Mouse (Mus musculus): ENCODE data around the gene Chuk. TPM values are rescaled to one million over a fixed set of nuclear protein-coding genes. Genes with fewer than 3 reads are reported as not detected.

The Chuk gene
- polyA plus RNA-seq, 1 experiment from 2014 or later: 40.1 TPM

- peaks cover 91% of the 10 kb centered on the region for H3K36me3 ChIP-seq
- H3K4me1 ChIP-seq (replicated peaks): peaks cover 4% of the 10 kb centered on the region; the same call in 1 of the 2 replicates
- no peak for DNase-seq (ENCODE audit: low spot score)
- H3K27me3 ChIP-seq (ENCODE audit: insufficient read depth, poor library complexity, severe bottlenecking): no peaks in the 10 kb centered on the region
- H3K9me3 ChIP-seq: no peaks in the 10 kb centered on the region
- H3K4me3 ChIP-seq: no peak overlapping the region
- WGBS: 90% methylated on average over 2 of the region's 2 CpGs
- no peak overlapping the region for H3K27ac ChIP-seq
Observed at GRCm38 (mm10) chr19:44080920-44081319, 26.4 kb downstream of the Chuk start.

- Histone ChIP-seq H3K4me1 (replicated peaks) (no peaks in the 10 kb centered on the region), H3K36me3 (peaks cover 94% of the 10 kb centered on the region), H3K27me3 (ENCODE audit: insufficient read depth, poor library complexity, severe bottlenecking) (no peaks in the 10 kb centered on the region), H3K9me3 (no peaks in the 10 kb centered on the region), H3K27ac (no peak overlapping the region), H3K4me3 (no peak overlapping the region)
- no peak for DNase-seq (ENCODE audit: low spot score)
- 83% methylated on average over 2 of the region's 2 CpGs for WGBS
Observed at GRCm38 (mm10) chr19:44080023-44080422, 27.3 kb downstream of the Chuk start.

DNA sequence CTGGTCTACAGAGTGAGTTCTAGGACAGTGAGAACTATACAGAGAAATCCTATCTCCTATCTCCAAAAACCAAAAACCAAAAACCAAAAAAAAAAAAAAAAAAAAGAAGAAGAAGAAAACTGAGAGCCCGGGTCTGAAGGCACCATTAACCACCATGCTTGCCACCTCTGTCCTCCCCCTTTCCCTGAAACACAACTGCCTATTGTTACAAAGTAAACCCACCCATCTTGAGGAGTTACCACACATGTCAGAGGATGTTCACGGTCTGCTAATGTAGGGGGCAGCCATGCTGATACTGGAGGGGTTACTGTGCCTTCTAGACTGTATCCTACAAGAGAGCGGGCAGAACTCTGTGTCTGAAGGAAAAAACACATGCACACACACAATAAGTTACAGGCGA lies 30.3 kb downstream of the Chuk start:
- H3K27ac ChIP-seq: no peak overlapping the region
- H3K4me1 ChIP-seq (replicated peaks): no peaks in the 10 kb centered on the region
- no peaks in the 10 kb centered on the region for H3K27me3 ChIP-seq (ENCODE audit: insufficient read depth, poor library complexity, severe bottlenecking)
- WGBS: 82% methylated on average over 4 of the region's 4 CpGs
- no peak for DNase-seq (ENCODE audit: low spot score)
- no peaks in the 10 kb centered on the region for H3K9me3 ChIP-seq
- no peak overlapping the region for H3K4me3 ChIP-seq
- H3K36me3 ChIP-seq: peaks cover 74% of the 10 kb centered on the region

GRCm38 (mm10) chr19:44076457-44076856 lies 30.8 kb downstream of the Chuk start:
- no peak overlapping the region for H3K4me3 ChIP-seq
- WGBS: 81% methylated on average over 9 of the region's 9 CpGs
- H3K4me1 ChIP-seq (replicated peaks): no peaks in the 10 kb centered on the region
- H3K9me3 ChIP-seq: no peaks in the 10 kb centered on the region
- peaks cover 69% of the 10 kb centered on the region for H3K36me3 ChIP-seq
- H3K27me3 ChIP-seq (ENCODE audit: insufficient read depth, poor library complexity, severe bottlenecking): no peaks in the 10 kb centered on the region
- DNase-seq (ENCODE audit: low spot score): no peak
- no peak overlapping the region for H3K27ac ChIP-seq

GRCm38 (mm10) chr19:44074986-44075385 lies 32.3 kb downstream of the Chuk start:
- WGBS: 88% methylated on average over 11 of the region's 11 CpGs
- peaks cover 2% of the 10 kb centered on the region; the same call in 1 of the 2 replicates for H3K4me1 ChIP-seq (replicated peaks)
- H3K27me3 ChIP-seq (ENCODE audit: insufficient read depth, poor library complexity, severe bottlenecking): no peaks in the 10 kb centered on the region
- peaks cover 57% of the 10 kb centered on the region for H3K36me3 ChIP-seq
- DNase-seq (ENCODE audit: low spot score): no peak
- no peak overlapping the region for H3K27ac ChIP-seq
- no peak overlapping the region for H3K4me3 ChIP-seq
- no peaks in the 10 kb centered on the region for H3K9me3 ChIP-seq

DNA sequence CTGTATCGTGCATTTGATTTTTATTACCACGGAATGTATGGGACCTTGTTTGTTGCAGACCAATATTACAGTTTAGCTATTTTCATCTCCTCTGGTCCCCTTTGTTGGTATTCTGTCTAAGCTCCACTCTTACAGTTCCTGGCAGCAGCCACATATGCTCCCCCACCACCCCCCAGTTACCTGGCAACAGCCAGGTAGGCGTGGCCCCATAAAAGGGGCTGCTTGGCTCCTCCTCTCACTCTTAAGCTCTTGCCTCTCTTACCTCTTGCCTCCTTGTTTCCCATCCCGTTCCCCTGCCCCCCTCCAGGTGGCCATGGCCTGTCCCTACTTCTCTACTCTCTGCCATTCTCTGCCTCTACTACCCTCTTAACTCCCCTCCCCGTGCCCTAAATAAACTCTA lies 36.1 kb downstream of the Chuk start:
- Histone ChIP-seq H3K36me3 (peaks cover 20% of the 10 kb centered on the region), H3K27me3 (ENCODE audit: insufficient read depth, poor library complexity, severe bottlenecking) (no peaks in the 10 kb centered on the region; the same call in 1 of the 2 replicates), H3K4me1 (replicated peaks) (peaks cover 25% of the 10 kb centered on the region), H3K4me3 (no peak overlapping the region), H3K27ac (no peak overlapping the region), H3K9me3 (no peaks in the 10 kb centered on the region)
- DNase-seq (ENCODE audit: low spot score): no peak
- 69% methylated on average over 5 of the region's 5 CpGs for WGBS

DNA sequence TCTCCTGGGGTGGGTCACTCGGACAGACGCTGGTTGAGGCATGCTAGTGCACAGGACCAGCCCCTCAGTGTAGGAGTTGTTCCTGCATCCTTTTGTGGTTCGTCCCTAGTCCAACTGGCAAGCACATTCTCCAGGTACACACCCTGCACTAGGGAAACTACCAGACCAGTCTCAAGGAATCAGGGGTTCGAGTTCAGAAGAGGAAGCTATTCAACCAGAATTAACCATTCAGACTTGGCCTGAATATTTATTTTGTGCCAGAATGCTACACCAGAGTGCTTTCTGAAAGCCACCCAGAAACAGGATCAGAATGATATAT lies 37.4 kb downstream of the Chuk start:
- peak overlapping the region; percentile 81 for H3K4me3 ChIP-seq
- peak overlapping the region; percentile 88 for H3K27ac ChIP-seq
- H3K4me1 ChIP-seq (replicated peaks): peaks cover 25% of the 10 kb centered on the region
- H3K27me3 ChIP-seq (ENCODE audit: insufficient read depth, poor library complexity, severe bottlenecking): no peaks in the 10 kb centered on the region; the same call in 1 of the 2 replicates
- 7% methylated on average over 4 of the region's 4 CpGs for WGBS
- H3K9me3 ChIP-seq: no peaks in the 10 kb centered on the region
- DNase-seq (ENCODE audit: low spot score): no peak
- peaks cover 7% of the 10 kb centered on the region for H3K36me3 ChIP-seq

DNA sequence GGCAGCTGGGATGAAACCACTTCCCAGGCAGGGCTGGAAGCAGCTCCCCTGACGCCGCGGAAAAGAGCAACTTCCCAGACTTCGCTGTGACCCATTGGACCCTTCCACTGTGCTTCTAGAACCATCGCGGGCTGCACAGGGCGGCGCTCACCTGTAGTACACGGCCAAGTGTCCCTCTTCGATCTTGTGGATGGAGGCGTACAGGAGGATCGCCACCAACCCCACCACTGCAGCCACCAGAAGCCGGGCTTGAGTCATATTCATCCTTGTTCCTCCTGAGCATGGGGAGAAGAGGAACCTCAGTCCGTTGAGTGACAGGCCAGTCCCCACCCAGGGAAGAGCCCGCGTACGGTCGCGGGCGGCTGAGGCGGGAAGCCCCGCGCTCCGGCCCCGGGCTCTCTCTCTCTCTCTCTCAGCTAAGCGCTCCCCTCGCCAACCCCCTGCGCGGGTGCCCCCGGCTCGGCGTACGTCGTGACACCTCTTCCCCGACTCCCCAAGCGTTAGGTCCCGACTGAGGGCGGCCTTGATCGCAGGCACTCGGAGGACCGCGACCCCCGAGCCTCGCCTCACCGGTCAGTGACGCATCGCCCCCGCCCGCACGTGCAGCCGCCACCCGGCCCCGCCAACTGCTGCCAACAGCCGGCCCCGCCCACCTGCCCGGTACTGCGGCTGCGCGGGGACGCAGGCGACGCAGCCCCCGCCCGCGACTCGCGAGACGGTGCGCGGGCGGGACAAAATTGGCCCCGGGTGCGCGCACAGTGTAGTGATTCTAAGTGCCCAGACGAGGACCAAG lies 38.0 kb downstream of the Chuk start, which contains the start of gene Erlin1:
Gene Erlin1, minus strand, starts transcription at position 665 of the 793 bp plus-strand sequence.
- Histone ChIP-seq H3K27ac (peak within 1 kb of the TSS; percentile 88), H3K9me3 (no peaks in the 10 kb centered on the region), H3K36me3 (peaks cover 4% of the 10 kb centered on the region), H3K27me3 (ENCODE audit: insufficient read depth, poor library complexity, severe bottlenecking) (no peaks in the 10 kb centered on the region; the same call in 1 of the 2 replicates), H3K4me3 (peak within 1 kb of the TSS; percentile 81), H3K4me1 (replicated peaks) (peaks cover 25% of the 10 kb centered on the region)
- DNase-seq (ENCODE audit: low spot score): peak; percentile 88
- WGBS: under 1% methylated on average over 75 of the region's 75 CpGs

- Histone ChIP-seq H3K4me3 (peak overlapping the region; percentile 81), H3K9me3 (no peaks in the 10 kb centered on the region), H3K27ac (no peak overlapping the region), H3K27me3 (ENCODE audit: insufficient read depth, poor library complexity, severe bottlenecking) (no peaks in the 10 kb centered on the region; the same call in 1 of the 2 replicates), H3K36me3 (peaks cover 15% of the 10 kb centered on the region), H3K4me1 (replicated peaks) (peaks cover 25% of the 10 kb centered on the region)
- 83% methylated on average over 4 of the region's 4 CpGs for WGBS
- DNase-seq (ENCODE audit: low spot score): no peak
Observed at GRCm38 (mm10) chr19:44068232-44068631, 39.0 kb downstream of the Chuk start.

GRCm38 (mm10) chr19:44067323-44068049 lies 39.8 kb downstream of the Chuk start:
- WGBS: 84% methylated on average over 9 of the region's 9 CpGs
- Histone ChIP-seq H3K4me3 (no peak overlapping the region), H3K9me3 (no peaks in the 10 kb centered on the region), H3K27ac (no peak overlapping the region), H3K36me3 (peaks cover 15% of the 10 kb centered on the region), H3K4me1 (replicated peaks) (peaks cover 25% of the 10 kb centered on the region), H3K27me3 (ENCODE audit: insufficient read depth, poor library complexity, severe bottlenecking) (no peaks in the 10 kb centered on the region; the same call in 1 of the 2 replicates)
- DNase-seq (ENCODE audit: low spot score): no peak

GRCm38 (mm10) chr19:44064734-44065133 lies 42.5 kb downstream of the Chuk start:
- Histone ChIP-seq H3K4me3 (no peak overlapping the region), H3K9me3 (no peaks in the 10 kb centered on the region), H3K27me3 (ENCODE audit: insufficient read depth, poor library complexity, severe bottlenecking) (no peaks in the 10 kb centered on the region; the same call in 1 of the 2 replicates), H3K4me1 (replicated peaks) (peaks cover 20% of the 10 kb centered on the region), H3K36me3 (peaks cover 21% of the 10 kb centered on the region), H3K27ac (no peak overlapping the region)
- WGBS: 92% methylated on average over 2 of the region's 2 CpGs
- no peak for DNase-seq (ENCODE audit: low spot score)

- no peak for DNase-seq (ENCODE audit: low spot score)
- WGBS: 94% methylated on average over 7 of the region's 7 CpGs
- Histone ChIP-seq H3K27me3 (ENCODE audit: insufficient read depth, poor library complexity, severe bottlenecking) (no peaks in the 10 kb centered on the region; the same call in 1 of the 2 replicates), H3K9me3 (no peaks in the 10 kb centered on the region), H3K4me1 (replicated peaks) (peaks cover 11% of the 10 kb centered on the region), H3K27ac (no peak overlapping the region), H3K36me3 (peaks cover 29% of the 10 kb centered on the region), H3K4me3 (no peak overlapping the region)
Observed at GRCm38 (mm10) chr19:44063773-44064172, 43.5 kb downstream of the Chuk start.

DNA sequence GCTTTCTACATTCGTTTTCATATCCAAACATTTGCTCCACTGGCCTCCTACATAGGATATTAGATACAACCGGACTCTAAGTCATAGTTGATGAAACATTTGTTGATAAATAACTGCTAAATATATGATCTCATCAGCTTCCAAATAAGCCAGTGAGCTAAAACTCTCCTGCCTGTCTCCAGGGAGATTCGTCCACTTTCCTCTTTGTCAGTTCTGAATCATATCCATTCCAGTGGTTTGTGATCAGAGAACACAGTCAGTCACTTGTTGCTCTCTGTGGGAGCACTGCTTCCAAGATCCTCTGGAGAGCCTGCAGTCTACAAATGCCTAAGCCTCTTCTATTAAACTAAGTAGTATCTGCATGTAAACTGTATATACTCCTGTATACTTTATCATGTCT lies 47.1 kb downstream of the Chuk start:
- DNase-seq (ENCODE audit: low spot score): no peak
- Histone ChIP-seq H3K4me3 (no peak overlapping the region), H3K27me3 (ENCODE audit: insufficient read depth, poor library complexity, severe bottlenecking) (no peaks in the 10 kb centered on the region), H3K36me3 (peaks cover 60% of the 10 kb centered on the region), H3K27ac (no peak overlapping the region), H3K4me1 (replicated peaks) (no peaks in the 10 kb centered on the region), H3K9me3 (no peaks in the 10 kb centered on the region)
- 88% methylated on average over 3 of the region's 3 CpGs for WGBS

All from hindbrain, embryonic 10.5 days (tissue).